Mouse (Mus musculus): ENCODE data around the gene Cacna1c. TPM values are rescaled to one million over a fixed set of nuclear protein-coding genes. Genes with fewer than 3 reads are reported as not detected.

Cacna1c gene
- polyA plus RNA-seq, 1 experiment: not detected

DNA sequence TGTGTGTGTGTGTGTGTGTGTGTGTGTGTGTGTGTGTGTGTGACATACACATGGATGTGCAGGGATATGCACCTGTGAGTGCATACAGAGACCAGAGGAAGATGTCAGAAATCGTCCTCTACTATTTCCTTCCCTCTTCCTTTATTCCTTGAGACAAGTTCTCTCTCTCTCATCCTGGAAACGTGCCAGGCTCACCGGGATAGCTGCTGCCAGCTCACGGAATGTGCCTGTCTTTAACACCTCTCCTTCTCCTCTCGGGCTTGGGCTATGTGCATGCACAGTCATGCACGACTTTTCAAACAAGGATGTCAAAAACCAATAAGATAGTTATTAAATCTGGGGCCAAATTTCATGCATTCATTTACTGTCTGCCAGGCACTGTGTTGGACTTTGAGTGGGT, 8.6 kb downstream of the Cacna1c start:
- Histone ChIP-seq H3K27me3 (ENCODE audit: control insufficient read depth, insufficient read depth, insufficient read length) (no peaks in the 10 kb centered on the region), H3K4me2 (ENCODE audit: low read depth) (no peak overlapping the region), H3K36me3 (ENCODE audit: control insufficient read depth, insufficient read depth) (no peaks in the 10 kb centered on the region), H3K79me2 (ENCODE audit: control insufficient read depth, insufficient read depth) (no peaks in the 10 kb centered on the region), H3ac (ENCODE audit: control insufficient read depth, insufficient read length) (no peak overlapping the region), H3K4me3 (no peak overlapping the region)
- TF ChIP-seq REST (IDR thresholded peaks at IDR 0.05; ENCODE audit: insufficient read depth, insufficient read length) (no peak), POLR2A (IDR thresholded peaks at IDR 0.05; ENCODE audit: insufficient read length, low read depth) (no peak), MAX (IDR thresholded peaks at IDR 0.05; ENCODE audit: low read depth) (no peak), MYOD1 (IDR thresholded peaks at IDR 0.05; ENCODE audit: control insufficient read depth in 1 of 3, insufficient read length in 2 of 3, low read depth in 2 of 3) (no peak), MYOG (IDR thresholded peaks at IDR 0.05; ENCODE audit: control insufficient read depth in 1 of 3, insufficient read depth in 1 of 3, insufficient read length in 2 of 3, low read depth in 2 of 3) (no peak), POLR2AphosphoS2 (IDR thresholded peaks at IDR 0.05; ENCODE audit: insufficient read length, low read depth) (no peak), USF1 (IDR thresholded peaks at IDR 0.05; ENCODE audit: low read depth) (no peak), E2F4 (IDR thresholded peaks at IDR 0.05; ENCODE audit: insufficient read depth) (no peak), TCF12 (IDR thresholded peaks at IDR 0.05; ENCODE audit: insufficient read depth, poor library complexity, severe bottlenecking) (no peak), TCF3 (IDR thresholded peaks at IDR 0.05; ENCODE audit: insufficient read length, low read depth) (no peak), SRF (IDR thresholded peaks at IDR 0.05; ENCODE audit: control insufficient read depth, insufficient read length, low read depth) (no peak), CEBPB (IDR thresholded peaks at IDR 0.05; ENCODE audit: insufficient read depth, poor library complexity, severe bottlenecking) (no peak)

- Histone ChIP-seq H3ac (ENCODE audit: control insufficient read depth, insufficient read length) (no peak overlapping the region), H3K27me3 (ENCODE audit: control insufficient read depth, insufficient read depth, insufficient read length) (no peaks in the 10 kb centered on the region), H3K36me3 (ENCODE audit: control insufficient read depth, insufficient read depth) (no peaks in the 10 kb centered on the region), H3K4me2 (ENCODE audit: low read depth) (no peak overlapping the region), H3K79me2 (ENCODE audit: control insufficient read depth, insufficient read depth) (no peaks in the 10 kb centered on the region), H3K4me3 (no peak overlapping the region)
- TF ChIP-seq SRF (IDR thresholded peaks at IDR 0.05; ENCODE audit: control insufficient read depth, insufficient read length, low read depth) (no peak), MYOG (IDR thresholded peaks at IDR 0.05; ENCODE audit: control insufficient read depth in 1 of 3, insufficient read depth in 1 of 3, insufficient read length in 2 of 3, low read depth in 2 of 3) (no peak), POLR2A (IDR thresholded peaks at IDR 0.05; ENCODE audit: insufficient read length, low read depth) (no peak), USF1 (IDR thresholded peaks at IDR 0.05; ENCODE audit: low read depth) (no peak), E2F4 (IDR thresholded peaks at IDR 0.05; ENCODE audit: insufficient read depth) (no peak), TCF3 (IDR thresholded peaks at IDR 0.05; ENCODE audit: insufficient read length, low read depth) (no peak), CEBPB (IDR thresholded peaks at IDR 0.05; ENCODE audit: insufficient read depth, poor library complexity, severe bottlenecking) (no peak), TCF12 (IDR thresholded peaks at IDR 0.05; ENCODE audit: insufficient read depth, poor library complexity, severe bottlenecking) (no peak), POLR2AphosphoS2 (IDR thresholded peaks at IDR 0.05; ENCODE audit: insufficient read length, low read depth) (no peak), MYOD1 (IDR thresholded peaks at IDR 0.05; ENCODE audit: control insufficient read depth in 1 of 3, insufficient read length in 2 of 3, low read depth in 2 of 3) (no peak), REST (IDR thresholded peaks at IDR 0.05; ENCODE audit: insufficient read depth, insufficient read length) (no peak), MAX (IDR thresholded peaks at IDR 0.05; ENCODE audit: low read depth) (no peak)
These were observed 9.6 kb downstream of the Cacna1c start for GRCm38 (mm10) chr6:119186658-119187057.

DNA sequence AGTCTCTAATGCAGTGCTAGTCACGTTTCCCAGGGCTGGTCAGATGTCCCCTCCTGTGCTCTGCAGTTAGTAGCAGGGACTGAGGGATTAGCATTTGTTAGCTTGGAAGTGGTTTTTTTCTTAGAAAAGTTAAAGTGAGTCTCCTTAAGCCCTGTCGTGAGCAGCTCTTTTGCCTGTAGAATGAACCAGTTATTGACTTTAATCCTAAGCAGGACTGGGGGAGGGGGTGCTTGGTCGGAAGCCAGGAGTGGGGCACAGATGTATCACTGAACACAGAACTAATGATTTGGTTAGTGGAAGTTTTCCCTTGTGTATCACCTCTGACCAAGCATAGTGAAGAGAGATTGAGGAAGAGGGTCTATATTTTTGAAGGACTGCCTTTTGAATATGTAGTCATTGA, 12.4 kb downstream of the Cacna1c start:
- Histone ChIP-seq H3K79me2 (ENCODE audit: control insufficient read depth, insufficient read depth) (no peaks in the 10 kb centered on the region), H3K4me3 (no peak overlapping the region), H3K4me2 (ENCODE audit: low read depth) (no peak overlapping the region), H3K27me3 (ENCODE audit: control insufficient read depth, insufficient read depth, insufficient read length) (no peaks in the 10 kb centered on the region), H3ac (ENCODE audit: control insufficient read depth, insufficient read length) (no peak overlapping the region), H3K36me3 (ENCODE audit: control insufficient read depth, insufficient read depth) (no peaks in the 10 kb centered on the region)
- no peak for TF ChIP-seq MYOD1 (IDR thresholded peaks at IDR 0.05; ENCODE audit: control insufficient read depth in 1 of 3, insufficient read length in 2 of 3, low read depth in 2 of 3)
- no peak for TF ChIP-seq POLR2AphosphoS2 (IDR thresholded peaks at IDR 0.05; ENCODE audit: insufficient read length, low read depth)
- no peak for TF ChIP-seq USF1 (IDR thresholded peaks at IDR 0.05; ENCODE audit: low read depth)
- TF ChIP-seq TCF12 (IDR thresholded peaks at IDR 0.05; ENCODE audit: insufficient read depth, poor library complexity, severe bottlenecking): no peak
- TF ChIP-seq REST (IDR thresholded peaks at IDR 0.05; ENCODE audit: insufficient read depth, insufficient read length): no peak
- no peak for TF ChIP-seq SRF (IDR thresholded peaks at IDR 0.05; ENCODE audit: control insufficient read depth, insufficient read length, low read depth)
- no peak for TF ChIP-seq E2F4 (IDR thresholded peaks at IDR 0.05; ENCODE audit: insufficient read depth)
- TF ChIP-seq TCF3 (IDR thresholded peaks at IDR 0.05; ENCODE audit: insufficient read length, low read depth): no peak
- TF ChIP-seq MYOG (IDR thresholded peaks at IDR 0.05; ENCODE audit: control insufficient read depth in 1 of 3, insufficient read depth in 1 of 3, insufficient read length in 2 of 3, low read depth in 2 of 3): no peak
- no peak for TF ChIP-seq MAX (IDR thresholded peaks at IDR 0.05; ENCODE audit: low read depth)
- TF ChIP-seq POLR2A (IDR thresholded peaks at IDR 0.05; ENCODE audit: insufficient read length, low read depth): no peak
- TF ChIP-seq CEBPB (IDR thresholded peaks at IDR 0.05; ENCODE audit: insufficient read depth, poor library complexity, severe bottlenecking): no peak

DNA sequence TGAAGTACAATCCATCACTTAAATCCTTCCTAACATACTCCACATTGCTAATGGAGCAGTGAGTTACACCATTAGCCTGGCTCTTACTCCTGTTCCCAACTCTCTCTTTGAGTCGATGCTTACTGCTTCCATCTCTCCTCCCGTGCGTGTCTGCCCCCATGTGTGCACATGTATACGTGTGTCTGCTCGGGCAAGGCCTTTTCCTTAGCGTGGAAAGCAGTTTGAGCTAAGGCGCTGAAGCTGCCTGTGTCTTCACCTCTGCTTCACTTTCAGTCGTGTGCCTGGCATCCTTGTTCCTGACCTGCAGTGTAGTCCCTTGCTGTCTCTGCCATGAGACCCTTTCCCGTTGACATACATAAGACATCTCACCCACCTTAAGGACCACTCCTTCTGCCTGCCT, 14.0 kb downstream of the Cacna1c start:
- Histone ChIP-seq H3K4me3 (no peak overlapping the region), H3K27me3 (ENCODE audit: control insufficient read depth, insufficient read depth, insufficient read length) (no peaks in the 10 kb centered on the region), H3ac (ENCODE audit: control insufficient read depth, insufficient read length) (no peak overlapping the region), H3K36me3 (ENCODE audit: control insufficient read depth, insufficient read depth) (no peaks in the 10 kb centered on the region), H3K4me2 (ENCODE audit: low read depth) (no peak overlapping the region), H3K79me2 (ENCODE audit: control insufficient read depth, insufficient read depth) (no peaks in the 10 kb centered on the region)
- TF ChIP-seq MAX (IDR thresholded peaks at IDR 0.05; ENCODE audit: low read depth): no peak
- no peak for TF ChIP-seq POLR2A (IDR thresholded peaks at IDR 0.05; ENCODE audit: insufficient read length, low read depth)
- TF ChIP-seq CEBPB (IDR thresholded peaks at IDR 0.05; ENCODE audit: insufficient read depth, poor library complexity, severe bottlenecking): no peak
- TF ChIP-seq USF1 (IDR thresholded peaks at IDR 0.05; ENCODE audit: low read depth): no peak
- no peak for TF ChIP-seq MYOD1 (IDR thresholded peaks at IDR 0.05; ENCODE audit: control insufficient read depth in 1 of 3, insufficient read length in 2 of 3, low read depth in 2 of 3)
- no peak for TF ChIP-seq MYOG (IDR thresholded peaks at IDR 0.05; ENCODE audit: control insufficient read depth in 1 of 3, insufficient read depth in 1 of 3, insufficient read length in 2 of 3, low read depth in 2 of 3)
- TF ChIP-seq SRF (IDR thresholded peaks at IDR 0.05; ENCODE audit: control insufficient read depth, insufficient read length, low read depth): no peak
- TF ChIP-seq E2F4 (IDR thresholded peaks at IDR 0.05; ENCODE audit: insufficient read depth): no peak
- no peak for TF ChIP-seq TCF12 (IDR thresholded peaks at IDR 0.05; ENCODE audit: insufficient read depth, poor library complexity, severe bottlenecking)
- TF ChIP-seq POLR2AphosphoS2 (IDR thresholded peaks at IDR 0.05; ENCODE audit: insufficient read length, low read depth): no peak
- TF ChIP-seq REST (IDR thresholded peaks at IDR 0.05; ENCODE audit: insufficient read depth, insufficient read length): no peak
- no peak for TF ChIP-seq TCF3 (IDR thresholded peaks at IDR 0.05; ENCODE audit: insufficient read length, low read depth)

Data from myocyte (in vitro differentiated cells).